Comparison of ENCODE assay signal across 29 mouse cellular contexts in genomic region chr3:83067920-83068319, GRCm38 (mm10). TPM values are rescaled to one million over a fixed set of nuclear protein-coding genes. Genes with fewer than 3 reads are reported as not detected.
DNase-seq lines count a peak whose midpoint lies in the region; ATAC-seq and TF ChIP-seq lines count a peak whose summit lies in the region.
"Had no signal": no experiment of that assay in that cellular context is flagged by ENCODE, and none has a peak within 500 bp of the region (broad histone marks: within the 10 kb centered on the region; RNA-seq: fewer than 3 reads in every experiment).

No protein-coding gene starts in this region.

- H3K27me3 ChIP-seq in lung, postnatal 0 days (replicated peaks; ENCODE audit: insufficient read depth, low read length): no peaks in the 10 kb centered on the region
- H3K27me3 ChIP-seq: embryonic facial prominence, embryonic 13.5 days; forebrain, embryonic 13.5 days; hindbrain, embryonic 13.5 days had no signal

- no peak overlapping the region for H3K4me2 ChIP-seq in lung, postnatal 0 days (replicated peaks; ENCODE audit: low read depth, low read length)
- H3K4me2 ChIP-seq: embryonic facial prominence, embryonic 13.5 days; forebrain, embryonic 13.5 days; heart, embryonic 11.5 days; hindbrain, embryonic 13.5 days had no signal

- TF ChIP-seq EP300 in lung, postnatal 0 days (IDR thresholded peaks at IDR 0.05): peak; percentile 80; the same call in 1 of the 2 replicates

- H3K9me3 ChIP-seq in lung, postnatal 0 days (ENCODE audit: low read length): no peaks in the 10 kb centered on the region
- H3K9me3 ChIP-seq: embryonic facial prominence, embryonic 10.5 days; embryonic facial prominence, embryonic 13.5 days; forebrain, embryonic 10.5 days; forebrain, embryonic 13.5 days; hindbrain, embryonic 10.5 days; hindbrain, embryonic 13.5 days had no signal

- no peak overlapping the region for H3K4me3 ChIP-seq in lung, adult 2 months (replicated peaks; ENCODE audit: extremely low read depth, low read depth, low read length)
- no peak overlapping the region for H3K4me3 ChIP-seq in lung, postnatal 0 days (ENCODE audit: low read depth, low read length)
- H3K4me3 ChIP-seq: embryonic facial prominence, embryonic 10.5 days; embryonic facial prominence, embryonic 13.5 days; erythroblast, embryonic 14.5 days; forebrain, embryonic 10.5 days; forebrain, embryonic 13.5 days; hindbrain, embryonic 10.5 days; hindbrain, embryonic 13.5 days had no signal

- peak; percentile 93 for ATAC-seq in lung, postnatal 0 days
- ATAC-seq: activated CD4-positive, CD25-positive, alpha-beta regulatory T cell, adult 4 months; CD4-positive, CD25-positive, alpha-beta regulatory T cell, adult 4 months; forebrain, embryonic 13.5 days; forebrain, embryonic 16.5 days; hindbrain, embryonic 16.5 days had no signal

- peak; percentile 44 for DNase-seq in lung, adult 2 months
- DNase-seq in lung, postnatal 0 days (ENCODE audit: low spot score): peak; percentile 80
- peak; percentile 65 for DNase-seq in lung, postnatal 25 days (ENCODE audit: low spot score)
- DNase-seq in adipocyte (ENCODE audit: low spot score): no peak
- no peak for DNase-seq in kidney, adult 18-20 months
- DNase-seq in cerebellum, postnatal 4 days (ENCODE audit: low spot score in 2 of 2): no peak
- DNase-seq: adrenal gland, postnatal 14 days; cerebellum, adult 11 months; cerebellum, adult 2 months; cerebellum, adult 9-11 months; cerebellum, postnatal 25 days; embryo, embryonic 11 days; gastrocnemius, postnatal 10 days; gastrocnemius, postnatal 36 days had no signal

- H3K4me1 ChIP-seq in lung, adult 2 months (ENCODE audit: control insufficient read depth, insufficient read depth, low read length): peaks cover 3% of the 10 kb centered on the region; the same call in 1 of the 2 replicates
- H3K4me1 ChIP-seq in lung, postnatal 0 days (ENCODE audit: insufficient read depth, low read depth, low read length): no peaks in the 10 kb centered on the region
- H3K4me1 ChIP-seq: embryonic facial prominence, embryonic 10.5 days; embryonic facial prominence, embryonic 13.5 days; forebrain, embryonic 10.5 days; forebrain, embryonic 13.5 days; hindbrain, embryonic 10.5 days; hindbrain, embryonic 13.5 days had no signal

- WGBS in lung, adult 2 months: 75% methylated on average over 9 of the region's 9 CpGs
- WGBS in lung, postnatal 0 days: 63% methylated on average over 9 of the region's 9 CpGs

- H3K27ac ChIP-seq in lung, postnatal 0 days (ENCODE audit: low read length): peak overlapping the region; percentile 76
- H3K27ac ChIP-seq: embryonic facial prominence, embryonic 10.5 days; embryonic facial prominence, embryonic 13.5 days; forebrain, embryonic 10.5 days; forebrain, embryonic 13.5 days; hindbrain, embryonic 10.5 days; hindbrain, embryonic 13.5 days had no signal

- no peak for TF ChIP-seq CTCF in lung, adult 2 months (IDR thresholded peaks at IDR 0.05; ENCODE audit: insufficient read depth, low read length)
- TF ChIP-seq CTCF in lung, postnatal 0 days (IDR thresholded peaks at IDR 0.05): no peak

- no peak for TF ChIP-seq POLR2A in lung, adult 2 months (IDR thresholded peaks at IDR 0.05; ENCODE audit: borderline replicate concordance, extremely low read depth, low read depth, low read length)

- H3K9ac ChIP-seq in lung, postnatal 0 days (replicated peaks; ENCODE audit: low read depth): no peak overlapping the region
- H3K9ac ChIP-seq: embryonic facial prominence, embryonic 13.5 days; forebrain, embryonic 13.5 days; hindbrain, embryonic 13.5 days had no signal

- peaks cover 31% of the 10 kb centered on the region for H3K36me3 ChIP-seq in lung, postnatal 0 days (ENCODE audit: insufficient read depth, low read length)

RNA-seq across cellular contexts. Expression of gene Plrg1, which starts 12.6 kb away (rescaled TPM):
- 29.6 and 41.1 TPM in 2 replicates for polyA plus RNA-seq in lung, adult 2 months (2012; rRNA removed)
- 54.5 and 57.8 TPM in 2 replicates for polyA plus RNA-seq in lung, postnatal 0 days (2015; fragmentation: Nextera tagmentation; extraction: Ambion mirVana)

RNA-seq across cellular contexts. Expression of gene Fgb, which starts 18.3 kb away (rescaled TPM):
- polyA plus RNA-seq in lung, adult 2 months (2012; rRNA removed): 0.10 and 0.24 TPM in 2 replicates
- polyA plus RNA-seq in lung, postnatal 0 days (2015; fragmentation: Nextera tagmentation; extraction: Ambion mirVana): 0.25 and 0.31 TPM in 2 replicates
- polyA plus RNA-seq: activated CD4-positive, CD25-positive, alpha-beta regulatory T cell, adult 4 months; C2C12; CD4-positive, CD25-positive, alpha-beta regulatory T cell, adult 4 months; cortical plate, adult 2 months; embryonic facial prominence, embryonic 10.5 days; embryonic facial prominence, embryonic 13.5 days; forebrain, embryonic 10.5 days; forebrain, embryonic 13.5 days; hindbrain, embryonic 10.5 days; hindbrain, embryonic 13.5 days; hindbrain, embryonic 16.5 days had no signal

RNA-seq across cellular contexts. Expression of gene Fga, which starts 42.0 kb away (rescaled TPM):
- 0.23 and 0.66 TPM in 2 replicates for polyA plus RNA-seq in lung, adult 2 months (2012; rRNA removed)
- 0.50 and 0.52 TPM in 2 replicates for polyA plus RNA-seq in lung, postnatal 0 days (2015; fragmentation: Nextera tagmentation; extraction: Ambion mirVana)
- polyA plus RNA-seq: activated CD4-positive, CD25-positive, alpha-beta regulatory T cell, adult 4 months; C2C12; CD4-positive, CD25-positive, alpha-beta regulatory T cell, adult 4 months; cortical plate, adult 2 months; embryonic facial prominence, embryonic 10.5 days; embryonic facial prominence, embryonic 13.5 days; forebrain, embryonic 10.5 days; forebrain, embryonic 13.5 days; heart, embryonic 14.5 days; hindbrain, embryonic 10.5 days; hindbrain, embryonic 13.5 days; hindbrain, embryonic 16.5 days had no signal

RNA-seq across cellular contexts. Expression of gene Dchs2, which starts 59.8 kb away (rescaled TPM):
- 0.24 and 0.38 TPM in 2 replicates for polyA plus RNA-seq in lung, adult 2 months (2012; rRNA removed)
- polyA plus RNA-seq in lung, postnatal 0 days (2015; fragmentation: Nextera tagmentation; extraction: Ambion mirVana): 0.19 and 0.20 TPM in 2 replicates
- polyA plus RNA-seq: activated CD4-positive, CD25-positive, alpha-beta regulatory T cell, adult 4 months; CD4-positive, CD25-positive, alpha-beta regulatory T cell, adult 4 months; forebrain, embryonic 10.5 days had no signal

Comparison
In these comparisons a context has a peak if more than half of its experiments do, and no peak if none do; other contexts are left out.
1. DNase-seq: peak in lung, adult 2 months (single experiment), lung, postnatal 0 days (single experiment) and lung, postnatal 25 days (single experiment); none in adipocyte (single experiment), kidney, adult 18-20 months (single experiment) and cerebellum, postnatal 4 days (0 of 2).